In genomic region chr17:84190885-84191284, GRCm38 (mm10) we compare ENCODE assay signal across 9 mouse cellular contexts. TPM values are rescaled to one million over a fixed set of nuclear protein-coding genes. Genes with fewer than 3 reads are reported as not detected.
DNase-seq lines count a peak whose midpoint lies in the region; ATAC-seq and TF ChIP-seq lines count a peak whose summit lies in the region.
"Had no signal": no experiment of that assay in that cellular context is flagged by ENCODE, and none has a peak within 500 bp of the region (broad histone marks: within the 10 kb centered on the region; RNA-seq: fewer than 3 reads in every experiment).

No protein-coding gene starts in this region.

- intact Hi-C loops in gastrocnemius, postnatal 36 days (cut with DNase I) = loop anchor here (1.0 to 5.0 kb wide), 3 partner anchors 77 to 289 kb away; no protein-coding TSS in a partner anchor

- peaks cover 35% of the 10 kb centered on the region for H3K79me2 ChIP-seq in MEL (ENCODE audit: control insufficient read depth, insufficient read depth, low read length, poor library complexity)

- WGBS in forebrain, postnatal 0 days = 26% methylated on average over 8 of the region's 8 CpGs
- WGBS in forebrain, embryonic 16.5 days = 25% methylated on average over 8 of the region's 8 CpGs

- TF ChIP-seq EP300 in MEL (IDR thresholded peaks at IDR 0.05; ENCODE audit: low read depth in 1 of 2, low read length in 2 of 2) = no peak

- no peak overlapping the region for H3K27ac ChIP-seq in forebrain, postnatal 0 days (ENCODE audit: low read depth, low read length)
- H3K27ac ChIP-seq in forebrain, embryonic 16.5 days (ENCODE audit: low read length) = no peak overlapping the region
- H3K27ac ChIP-seq in MEL (ENCODE audit: control insufficient read depth, low read depth, low read length) = peak overlapping the region; percentile 97
- H3K27ac ChIP-seq: macrophage had no signal

- H3K4me1 ChIP-seq in forebrain, postnatal 0 days (ENCODE audit: insufficient read depth) = no peaks in the 10 kb centered on the region
- H3K4me1 ChIP-seq in forebrain, embryonic 16.5 days (replicated peaks; ENCODE audit: control insufficient read depth, insufficient read depth, low read length) = peaks cover 20% of the 10 kb centered on the region
- peaks cover 10 to 23% of the 10 kb centered on the region in 2 experiments for H3K4me1 ChIP-seq in MEL (ENCODE audit: control insufficient read depth in 1 of 2, insufficient read depth in 2 of 2, low read length in 2 of 2)

- peak; percentile 88 for DNase-seq in forebrain, postnatal 0 days
- peak; percentile 94 for DNase-seq in MEL (ENCODE audit: low read depth, low spot score)
- DNase-seq in cerebellum, adult 9-10 months = peak; percentile 64
- peak; percentile 75 to 84 for DNase-seq in gastrocnemius, postnatal 36 days
- DNase-seq in layer of hippocampus, postnatal 10 days (ENCODE audit: low spot score in 2 of 2) = peak; percentile 86 to 87
- peak; percentile 94 for DNase-seq in splenic B cell, adult 2 months (ENCODE audit: low read depth, low spot score)

- no peaks in the 10 kb centered on the region for H3K27me3 ChIP-seq in forebrain, postnatal 0 days (ENCODE audit: insufficient read depth, low read length)
- H3K27me3 ChIP-seq in forebrain, embryonic 16.5 days (replicated peaks; ENCODE audit: control insufficient read depth, insufficient read depth, low read length) = peaks cover 6% of the 10 kb centered on the region; the same call in 1 of the 2 replicates
- H3K27me3 ChIP-seq in MEL (ENCODE audit: control insufficient read depth in 1 of 2, insufficient read depth in 2 of 2, low read length in 2 of 2) = no peaks in the 10 kb centered on the region
- no peaks in the 10 kb centered on the region for H3K27me3 ChIP-seq in splenic B cell, adult 2 months (ENCODE audit: control insufficient read depth, insufficient read depth, low read length, poor library complexity, severe bottlenecking)

- peaks cover 3% of the 10 kb centered on the region; the same call in 1 of the 2 replicates for H3K36me3 ChIP-seq in forebrain, postnatal 0 days (ENCODE audit: insufficient read depth)
- no peaks in the 10 kb centered on the region for H3K36me3 ChIP-seq in forebrain, embryonic 16.5 days (ENCODE audit: control insufficient read depth, insufficient read depth)
- H3K36me3 ChIP-seq in MEL (ENCODE audit: control insufficient read depth in 1 of 2, insufficient read depth in 2 of 2, low read length in 2 of 2) = peaks cover 0 to 13% of the 10 kb centered on the region in 2 experiments; a peak in 2 of 4 replicates
- peaks cover 8% of the 10 kb centered on the region for H3K36me3 ChIP-seq in splenic B cell, adult 2 months (ENCODE audit: control insufficient read depth, insufficient read depth, low read length, poor library complexity, severe bottlenecking)

- no peaks in the 10 kb centered on the region for H3K9me3 ChIP-seq in forebrain, postnatal 0 days (ENCODE audit: low read length)
- H3K9me3 ChIP-seq in forebrain, embryonic 16.5 days (ENCODE audit: control insufficient read depth, low read length) = no peaks in the 10 kb centered on the region
- no peaks in the 10 kb centered on the region for H3K9me3 ChIP-seq in MEL (replicated peaks; ENCODE audit: insufficient read depth, low read length)

- no peak for TF ChIP-seq POLR2A in MEL (IDR thresholded peaks at IDR 0.05; ENCODE audit: control insufficient read depth in 1 of 2, insufficient read depth in 1 of 2, low read depth in 1 of 2, low read length in 2 of 2, poor library complexity in 1 of 2)

- no peak overlapping the region for H3K4me2 ChIP-seq in forebrain, postnatal 0 days (ENCODE audit: low read depth)
- H3K4me2 ChIP-seq in forebrain, embryonic 16.5 days (ENCODE audit: low read length) = no peak overlapping the region

- no peak overlapping the region for H3K4me3 ChIP-seq in forebrain, postnatal 0 days (ENCODE audit: low read depth, low read length)
- no peak overlapping the region for H3K4me3 ChIP-seq in forebrain, embryonic 16.5 days (replicated peaks; ENCODE audit: low read length)
- H3K4me3 ChIP-seq in MEL (ENCODE audit: control insufficient read depth in 1 of 2, insufficient read depth in 1 of 2, low read depth in 2 of 2, low read length in 2 of 2) = peak overlapping the region in 1 of 2 experiments; percentile 0; a peak in 1 of 4 replicates

- no peak for ATAC-seq in forebrain, postnatal 0 days
- ATAC-seq in forebrain, embryonic 16.5 days = no peak
- peak; percentile 15 for ATAC-seq in megakaryocyte progenitor cell, adult 5-6 weeks (replicated peaks; ENCODE audit: poor library complexity)

- H3K9ac ChIP-seq in forebrain, postnatal 0 days = no peak overlapping the region
- no peak overlapping the region for H3K9ac ChIP-seq in forebrain, embryonic 16.5 days (replicated peaks; ENCODE audit: low read depth, low read length)
- H3K9ac ChIP-seq in MEL (ENCODE audit: control insufficient read depth, low read depth, low read length, poor library complexity, severe bottlenecking) = peak overlapping the region; percentile 45

- peak; percentile 92 for TF ChIP-seq CTCF in forebrain, postnatal 0 days (IDR thresholded peaks at IDR 0.05; ENCODE audit: low read depth)
- peak in 2 of 3 experiments; percentile 88 to 97; a peak in 4 of 6 replicates for TF ChIP-seq CTCF in MEL (IDR thresholded peaks at IDR 0.05 in 2 of 3, conservative IDR thresholded peaks at IDR 0.05 in 1 of 3; ENCODE audit: control insufficient read depth in 1 of 3, insufficient read depth in 1 of 3, low read depth in 2 of 3, low read length in 3 of 3, poor library complexity in 1 of 3, severe bottlenecking in 1 of 3)

- TF ChIP-seq RAD21 in MEL (IDR thresholded peaks at IDR 0.05; ENCODE audit: low read depth, low read length) = no peak

TF ChIP-seq in MEL, 35 proteins besides CTCF, POLR2A, EP300 and RAD21:
- TF ChIP-seq HCFC1 (IDR thresholded peaks at IDR 0.05; ENCODE audit: low read depth, low read length) (no peak), TBP (IDR thresholded peaks at IDR 0.05; ENCODE audit: low read depth, low read length) (peak; percentile 85), POLR2AphosphoS2 (IDR thresholded peaks at IDR 0.05; ENCODE audit: low read length) (no peak), MXI1 (IDR thresholded peaks at IDR 0.05; ENCODE audit: low read depth, low read length) (no peak), UBTF (IDR thresholded peaks at IDR 0.05; ENCODE audit: borderline replicate concordance, insufficient read depth, low read depth, low read length) (no peak), GATA1 (IDR thresholded peaks at IDR 0.05; ENCODE audit: low read depth, low read length) (peak; percentile 60), NRF1 (IDR thresholded peaks at IDR 0.05; ENCODE audit: insufficient read depth, low read depth, low read length, poor library complexity, severe bottlenecking) (no peak), MEF2A (IDR thresholded peaks at IDR 0.05; ENCODE audit: extremely low read depth, insufficient replicate concordance, low read depth, low read length, poor library complexity, severe bottlenecking) (no peak), TCF12 (IDR thresholded peaks at IDR 0.05; ENCODE audit: low read depth, low read length) (no peak), MAZ (IDR thresholded peaks at IDR 0.05; ENCODE audit: low read depth, low read length) (no peak), NELFE (IDR thresholded peaks at IDR 0.05; ENCODE audit: low read depth, low read length) (no peak), USF2 (IDR thresholded peaks at IDR 0.05; ENCODE audit: borderline replicate concordance in 1 of 2, insufficient read depth in 1 of 2, low read depth in 1 of 2, low read length in 2 of 2) (no peak), ZMIZ1 (IDR thresholded peaks at IDR 0.05; ENCODE audit: low read depth, low read length) (no peak), MAFK (IDR thresholded peaks at IDR 0.05; ENCODE audit: borderline replicate concordance, low read depth, low read length) (no peak), BHLHE40 (IDR thresholded peaks at IDR 0.05; ENCODE audit: borderline replicate concordance, low read depth, low read length) (no peak), ETS1 (IDR thresholded peaks at IDR 0.05; ENCODE audit: low read depth, low read length) (no peak), CHD2 (IDR thresholded peaks at IDR 0.05; ENCODE audit: low read length) (no peak)

RNA-seq across cellular contexts. Expression of gene Zfp36l2, which starts 3.1 kb away (rescaled TPM):
- total RNA-seq in forebrain, postnatal 0 days (2014; rRNA removed) = 7.5 and 9.6 TPM in 2 replicates
- 3.8 and 5.1 TPM in 2 replicates for polyA plus RNA-seq in forebrain, postnatal 0 days (2015; fragmentation: Nextera tagmentation; extraction: Ambion mirVana)
- 3.4 and 4.2 TPM in 2 replicates for polyA plus RNA-seq in forebrain, embryonic 16.5 days (2015; fragmentation: Nextera tagmentation; extraction: Ambion mirVana)
- total RNA-seq in MEL (2012; rRNA removed) = 93.6 and 98.4 TPM in 2 replicates
- 100 to 1,000 TPM in 1 of 2 experiments, 10 to 100 TPM in 1; 68.5 to 174 TPM for polyA plus RNA-seq in MEL (2012; ENCODE audit: insufficient read depth in 1 of 2, insufficient read length in 2 of 2, low read depth in 1 of 2, low replicate concordance in 2 of 2, missing spikeins in 1 of 2)
- total RNA-seq in gastrocnemius, postnatal 36 days (2021) = 10 to 100 TPM; 11.6 to 12.3 TPM
- total RNA-seq in layer of hippocampus, postnatal 10 days (2021) = 10 to 100 TPM; 24.4 to 25.4 TPM
- 269 and 286 TPM in 2 replicates for total RNA-seq in megakaryocyte progenitor cell, adult 5-6 weeks (2015)
- total RNA-seq in megakaryocyte progenitor cell, adult 5-6 weeks (2017) = 98.9 and 112 TPM in 2 replicates
